Mouse (Mus musculus): ENCODE results near the gene Carns1. TPM values are rescaled to one million over a fixed set of nuclear protein-coding genes. Genes with fewer than 3 reads are reported as not detected.

The Carns1 gene
- polyA plus RNA-seq, 1 experiment = 21.4 TPM

- H3K27ac ChIP-seq (ENCODE audit: insufficient read depth, low read length) = peak overlapping the region; percentile 88
- no peak for TF ChIP-seq POLR2A (IDR thresholded peaks at IDR 0.05; ENCODE audit: extremely low read depth, insufficient read depth, low read length)
- no peak for TF ChIP-seq CTCF (IDR thresholded peaks at IDR 0.05; ENCODE audit: extremely low read depth, insufficient read depth, low read length)
These were observed 8.4 kb upstream of the Carns1 start for GRCm38 (mm10) chr19:4183689-4184088.

GRCm38 (mm10) chr19:4181892-4182291 lies 6.6 kb upstream of the Carns1 start:
- no peak overlapping the region for H3K27ac ChIP-seq (ENCODE audit: insufficient read depth, low read length)
- TF ChIP-seq CTCF (IDR thresholded peaks at IDR 0.05; ENCODE audit: extremely low read depth, insufficient read depth, low read length) (no peak), POLR2A (IDR thresholded peaks at IDR 0.05; ENCODE audit: extremely low read depth, insufficient read depth, low read length) (0 out of 2 replicates have a peak, but pooled peaks have one; percentile 47)
- H3K4me3 ChIP-seq (ENCODE audit: insufficient read depth, low read length) = no peak overlapping the region
- peaks cover 4% of the 10 kb centered on the region for H3K4me1 ChIP-seq (ENCODE audit: control insufficient read depth, insufficient read depth, low read length)

More at GRCm38 (mm10) chr19:4183689-4184088, 8.4 kb upstream of the Carns1 start:
- H3K4me3 ChIP-seq (ENCODE audit: insufficient read depth, low read length) = no peak overlapping the region
- H3K4me1 ChIP-seq (ENCODE audit: control insufficient read depth, insufficient read depth, low read length) = peaks cover 4% of the 10 kb centered on the region

GRCm38 (mm10) chr19:4180411-4180810 lies 5.1 kb upstream of the Carns1 start:
- no peak for TF ChIP-seq CTCF (IDR thresholded peaks at IDR 0.05; ENCODE audit: extremely low read depth, insufficient read depth, low read length)
- TF ChIP-seq POLR2A (IDR thresholded peaks at IDR 0.05; ENCODE audit: extremely low read depth, insufficient read depth, low read length) = no peak

GRCm38 (mm10) chr19:4172925-4173324 lies 2.4 kb downstream of the Carns1 start:
- no peak overlapping the region for H3K27ac ChIP-seq (ENCODE audit: insufficient read depth, low read length)
- H3K4me1 ChIP-seq (ENCODE audit: control insufficient read depth, insufficient read depth, low read length) = no peaks in the 10 kb centered on the region
- 0 out of 2 replicates have a peak, but pooled peaks have one; percentile 9 for TF ChIP-seq CTCF (IDR thresholded peaks at IDR 0.05; ENCODE audit: extremely low read depth, insufficient read depth, low read length)
- TF ChIP-seq POLR2A (IDR thresholded peaks at IDR 0.05; ENCODE audit: extremely low read depth, insufficient read depth, low read length) = no peak
- no peak overlapping the region for H3K4me3 ChIP-seq (ENCODE audit: insufficient read depth, low read length)

More at GRCm38 (mm10) chr19:4180411-4180810, 5.1 kb upstream of the Carns1 start:
- H3K4me1 ChIP-seq (ENCODE audit: control insufficient read depth, insufficient read depth, low read length) = peaks cover 4% of the 10 kb centered on the region
- no peak overlapping the region for H3K4me3 ChIP-seq (ENCODE audit: insufficient read depth, low read length)
- H3K27ac ChIP-seq (ENCODE audit: insufficient read depth, low read length) = no peak overlapping the region

- Histone ChIP-seq H3K27ac (ENCODE audit: insufficient read depth, low read length) (no peak overlapping the region), H3K4me3 (ENCODE audit: insufficient read depth, low read length) (no peak overlapping the region), H3K4me1 (ENCODE audit: control insufficient read depth, insufficient read depth, low read length) (no peaks in the 10 kb centered on the region)
- TF ChIP-seq CTCF (IDR thresholded peaks at IDR 0.05; ENCODE audit: extremely low read depth, insufficient read depth, low read length) (no peak), POLR2A (IDR thresholded peaks at IDR 0.05; ENCODE audit: extremely low read depth, insufficient read depth, low read length) (no peak)
These were observed 3.6 kb downstream of the Carns1 start for GRCm38 (mm10) chr19:4171393-4172290.

GRCm38 (mm10) chr19:4170723-4171392 lies 4.4 kb downstream of the Carns1 start:
- Histone ChIP-seq H3K4me1 (ENCODE audit: control insufficient read depth, insufficient read depth, low read length) (no peaks in the 10 kb centered on the region), H3K27ac (ENCODE audit: insufficient read depth, low read length) (no peak overlapping the region), H3K4me3 (ENCODE audit: insufficient read depth, low read length) (no peak overlapping the region)
- TF ChIP-seq CTCF (IDR thresholded peaks at IDR 0.05; ENCODE audit: extremely low read depth, insufficient read depth, low read length) = no peak
- TF ChIP-seq POLR2A (IDR thresholded peaks at IDR 0.05; ENCODE audit: extremely low read depth, insufficient read depth, low read length) = no peak

- H3K4me1 ChIP-seq (ENCODE audit: control insufficient read depth, insufficient read depth, low read length) = no peaks in the 10 kb centered on the region
- no peak for TF ChIP-seq CTCF (IDR thresholded peaks at IDR 0.05; ENCODE audit: extremely low read depth, insufficient read depth, low read length)
- peak overlapping the region; percentile 39 for H3K4me3 ChIP-seq (ENCODE audit: insufficient read depth, low read length)
- H3K27ac ChIP-seq (ENCODE audit: insufficient read depth, low read length) = peak overlapping the region; percentile 76
These were observed 5.5 kb downstream of the Carns1 start for GRCm38 (mm10) chr19:4169810-4170209.

- peak overlapping the region; percentile 39 for H3K4me3 ChIP-seq (ENCODE audit: insufficient read depth, low read length)
- H3K27ac ChIP-seq (ENCODE audit: insufficient read depth, low read length) = peak overlapping the region; percentile 76
- H3K4me1 ChIP-seq (ENCODE audit: control insufficient read depth, insufficient read depth, low read length) = no peaks in the 10 kb centered on the region
- TF ChIP-seq POLR2A (IDR thresholded peaks at IDR 0.05; ENCODE audit: extremely low read depth, insufficient read depth, low read length) (peak; percentile 89), CTCF (IDR thresholded peaks at IDR 0.05; ENCODE audit: extremely low read depth, insufficient read depth, low read length) (peak; percentile 60)
These were observed 5.9 kb downstream of the Carns1 start for GRCm38 (mm10) chr19:4169378-4169784.

- TF ChIP-seq CTCF (IDR thresholded peaks at IDR 0.05; ENCODE audit: extremely low read depth, insufficient read depth, low read length) (no peak), POLR2A (IDR thresholded peaks at IDR 0.05; ENCODE audit: extremely low read depth, insufficient read depth, low read length) (no peak)
- no peak overlapping the region for H3K4me3 ChIP-seq (ENCODE audit: insufficient read depth, low read length)
- no peak overlapping the region for H3K27ac ChIP-seq (ENCODE audit: insufficient read depth, low read length)
- peaks cover 4% of the 10 kb centered on the region for H3K4me1 ChIP-seq (ENCODE audit: control insufficient read depth, insufficient read depth, low read length)
These were observed 8.4 kb downstream of the Carns1 start for GRCm38 (mm10) chr19:4166678-4167476.
